Mouse (Mus musculus) ovary, postnatal 14 days (tissue): ENCODE measurements around the gene Olfr868.

Experiments
- DNase-seq: peaks from one replicate; pipeline ENCODE4 v3.0.0; 2022; ENCODE audit warnings: low spot score

The Olfr868 gene

DNA sequence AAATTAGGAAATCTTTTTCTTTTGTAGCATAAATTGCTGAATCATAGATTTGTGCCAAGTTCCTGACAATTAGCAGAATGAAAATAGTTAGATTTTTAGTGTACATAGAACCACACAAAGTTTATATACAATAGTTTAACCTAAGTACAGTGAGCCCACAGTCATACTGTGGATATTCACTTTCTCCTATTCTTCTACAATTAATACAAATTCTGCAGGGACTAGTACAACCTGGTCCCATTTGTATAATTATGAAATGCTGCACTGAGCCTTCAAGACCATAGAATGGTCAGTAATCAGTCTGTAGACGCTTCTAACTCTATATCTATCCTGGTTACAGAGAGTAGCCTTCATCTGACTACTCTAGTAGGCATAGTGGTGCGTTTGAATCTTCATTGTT lies at the start of gene Olfr868:
Gene Olfr868, plus strand, starts transcription at position 301 of the 400 bp plus-strand sequence.
- no peak for DNase-seq

DNA sequence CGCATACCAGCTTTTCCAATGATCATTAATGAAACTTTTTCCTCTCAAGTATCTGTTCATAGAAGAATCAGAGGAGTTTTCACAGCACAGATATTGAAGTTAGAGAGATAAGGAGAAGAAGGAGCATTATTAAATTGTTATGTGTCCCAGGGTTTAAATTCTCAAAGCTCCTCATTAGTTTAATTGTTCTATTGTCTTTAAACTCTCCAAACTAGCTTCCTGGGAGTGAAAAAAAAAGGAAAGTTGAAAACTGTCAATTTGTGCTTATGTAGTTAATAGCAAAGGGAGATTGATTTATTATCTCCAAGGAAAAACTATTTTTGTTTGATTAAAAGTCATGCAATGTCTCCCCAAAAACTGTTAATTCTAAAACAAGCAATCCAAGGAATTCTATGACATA lies 41.0 kb upstream of the Olfr868 start, which contains the start of gene Olfr867:
Gene Olfr867, minus strand, starts transcription at position 101 of the 400 bp plus-strand sequence.
- no peak for DNase-seq

DNA sequence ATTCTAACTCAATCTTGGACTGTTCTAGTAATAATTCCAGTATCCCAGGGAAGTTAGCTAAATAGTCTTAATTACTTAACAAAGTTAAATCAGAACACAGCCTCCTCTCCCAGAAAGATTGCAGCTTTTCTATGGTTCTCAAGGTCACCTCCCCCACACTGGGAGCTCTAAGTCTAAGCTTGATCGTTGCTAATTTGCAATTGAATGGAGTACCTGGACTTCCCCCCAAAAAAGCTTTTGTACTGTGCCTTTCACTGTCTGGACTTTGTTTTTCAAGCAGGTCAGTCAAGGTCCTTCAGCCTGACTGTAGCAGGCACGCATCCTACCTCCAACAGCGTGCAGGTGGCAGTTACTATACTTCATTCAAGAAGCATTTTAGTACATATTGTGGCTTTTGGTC lies 28.2 kb upstream of the Olfr868 start:
- no peak for DNase-seq

DNA sequence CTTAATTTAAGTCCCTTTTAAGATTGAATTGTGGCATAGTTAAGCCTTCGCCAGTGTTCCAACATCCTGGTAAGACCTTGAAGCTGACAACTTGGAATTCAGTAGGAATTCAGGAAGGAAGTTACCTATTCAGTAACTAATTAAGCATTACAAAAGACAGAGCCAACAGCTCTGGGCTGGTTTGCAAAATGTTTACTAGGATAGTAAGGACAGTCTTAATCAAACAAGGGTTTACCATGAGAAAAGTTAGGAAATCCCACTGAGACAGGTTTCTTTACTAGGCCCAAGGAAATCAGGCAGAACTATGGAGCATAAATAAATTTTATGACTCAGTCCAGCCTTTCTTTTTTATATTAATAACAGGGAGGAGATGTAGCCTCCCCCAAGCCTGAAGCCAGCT lies 27.1 kb upstream of the Olfr868 start:
- no peak for DNase-seq

DNA sequence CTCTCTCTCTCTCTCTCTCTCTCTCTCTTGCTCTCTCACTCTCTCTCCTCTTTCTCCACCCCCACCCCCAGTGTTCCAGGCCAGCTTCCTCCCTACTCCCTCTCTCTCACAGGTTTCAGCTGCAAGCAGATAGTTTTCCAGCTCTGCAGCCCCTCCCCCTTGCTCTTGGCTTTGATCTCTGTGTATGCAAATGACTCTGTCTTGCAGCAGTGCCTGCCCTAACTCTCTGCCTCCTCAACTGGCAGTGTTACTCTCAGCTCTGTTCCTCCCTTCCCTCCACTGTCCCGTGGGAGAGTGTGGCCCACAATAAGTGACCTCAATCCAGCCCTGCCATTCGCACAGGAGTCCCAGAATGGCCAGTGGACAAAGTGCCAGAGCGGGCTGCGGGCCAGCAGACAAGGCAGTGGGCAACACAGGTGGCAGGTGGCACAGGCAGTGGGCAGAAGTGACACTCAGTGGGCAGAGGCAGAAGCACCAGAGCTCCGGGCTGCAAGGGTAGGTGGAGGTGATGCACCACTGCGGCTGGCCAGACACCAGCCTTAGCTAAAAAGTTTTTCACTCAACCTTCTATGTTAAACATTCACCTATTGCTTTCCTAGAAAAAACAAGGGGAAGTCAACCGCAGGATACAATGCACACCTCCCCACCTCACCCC lies 24.8 kb upstream of the Olfr868 start:
- no peak for DNase-seq

DNA sequence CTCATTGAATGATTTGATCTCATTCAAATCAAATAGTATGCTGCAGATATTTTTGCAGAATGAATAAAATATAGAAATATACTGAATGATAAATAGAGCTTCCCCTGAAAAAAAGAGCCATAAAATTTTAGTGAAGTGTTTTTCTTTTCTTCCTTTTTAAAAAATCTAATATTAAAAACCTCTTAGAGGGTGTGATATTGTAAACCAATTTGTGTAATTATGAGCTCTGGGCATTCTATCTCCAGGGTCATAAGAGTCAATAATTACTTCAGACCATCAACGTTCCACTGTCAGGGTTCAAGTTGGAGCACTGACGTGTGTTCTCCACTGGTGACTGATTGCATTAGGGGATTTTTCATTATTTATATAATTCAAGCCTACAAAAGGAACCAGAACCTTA lies 30.3 kb downstream of the Olfr868 start, which contains the start of gene Olfr869:
Gene Olfr869, plus strand, starts transcription at position 301 of the 400 bp plus-strand sequence.
- DNase-seq = no peak

DNA sequence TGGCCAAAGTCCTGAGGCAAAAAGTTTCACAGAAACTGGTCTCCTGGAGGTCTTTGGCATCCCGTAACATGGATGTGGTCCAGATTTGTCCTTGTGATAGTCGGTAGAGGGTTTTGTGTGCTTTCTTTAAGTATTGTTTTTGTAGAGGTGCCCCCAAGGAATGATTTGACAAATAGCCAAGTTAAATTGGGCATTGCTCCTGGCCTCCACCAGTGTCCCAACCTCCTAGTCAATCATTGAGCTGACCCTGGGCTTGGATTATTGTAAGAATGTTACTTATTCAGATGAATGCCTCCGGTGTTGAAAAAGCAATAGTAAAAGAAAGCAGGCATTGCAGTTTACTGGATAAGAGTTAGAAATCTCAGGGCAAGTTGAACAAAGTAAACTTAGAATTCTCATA lies 51.3 kb downstream of the Olfr868 start:
- DNase-seq = no peak
